Mouse (Mus musculus) hindbrain, embryonic 10.5 days (tissue): ENCODE data around the gene Sf3a3. TPM values are rescaled to one million over a fixed set of nuclear protein-coding genes. Genes with fewer than 3 reads are reported as not detected.

ENCODE experiments used
- microRNA counts: library from miRNA; unstranded; fragments of <30 nt; microRNA quantifications from one replicate; lab custom pipeline; 2017
- polyA plus RNA-seq: library from polyadenylated mRNA; unstranded; fragments of >200 nt; fragmentation: Nextera tagmentation; extraction: Ambion mirVana; gene quantifications from 2 replicates; pipeline ENCODE4 v1.2.1, GENCODE M21; 2016

The Sf3a3 gene
- polyA plus RNA-seq, 1 experiment from 2014 or later: 221 TPM

MicroRNA genes within 50 kb of the gene (microRNA counts, 519-probe panel; counts per million panel counts)
- microRNA mmu-miR-697 (lab: Ali Mortazavi, UCI): 1,255 counts per million, percentile 77 among the panel's probes with 10 or more counts
- microRNA mmu-miR-698 (lab: Ali Mortazavi, UCI): 1,255 counts per million, percentile 77 among the panel's probes with 10 or more counts

Other genes with a start within 250 kb of the Sf3a3 start
- 0.25 TPM in 1 of 2 replicates, not detected in the other for gene 3100002H09Rik, start 104.0 kb upstream of the Sf3a3 start, polyA plus RNA-seq
- 5.2 and 12.9 TPM in 2 replicates for gene Pou3f1, start 58.0 kb upstream of the Sf3a3 start, polyA plus RNA-seq
- 62.8 and 62.9 TPM in 2 replicates for gene Utp11, start 21.2 kb upstream of the Sf3a3 start, polyA plus RNA-seq
- gene Fhl3, start 14.1 kb upstream of the Sf3a3 start, polyA plus RNA-seq: 4.0 and 5.7 TPM in 2 replicates
- 24.2 and 26.8 TPM in 2 replicates for gene Inpp5b, start 27.1 kb downstream of the Sf3a3 start, polyA plus RNA-seq
- 19.0 and 20.4 TPM in 2 replicates for gene Mtf1, start 87.3 kb downstream of the Sf3a3 start, polyA plus RNA-seq
- 38.3 and 48.2 TPM in 2 replicates for gene Yrdc, start 135.9 kb downstream of the Sf3a3 start, polyA plus RNA-seq
- 47.9 and 61.7 TPM in 2 replicates for gene 1110065P20Rik, start 136.4 kb downstream of the Sf3a3 start, polyA plus RNA-seq
- 3.7 and 8.8 TPM in 2 replicates for gene Maneal, start 147.4 kb downstream of the Sf3a3 start, polyA plus RNA-seq
- gene Epha10, start 166.1 kb downstream of the Sf3a3 start, polyA plus RNA-seq: 3.8 and 7.6 TPM in 2 replicates
- gene 9930104L06Rik, start 222.3 kb downstream of the Sf3a3 start, polyA plus RNA-seq: 13.3 and 18.0 TPM in 2 replicates
- 224 and 253 TPM in 2 replicates for gene Cdca8, start 224.5 kb downstream of the Sf3a3 start, polyA plus RNA-seq